Mouse (Mus musculus) left cerebral cortex, postnatal 4 days (tissue): Measurements from ENCODE around the gene Umad1. TPM values are rescaled to one million over a fixed set of nuclear protein-coding genes. Genes with fewer than 3 reads are reported as not detected.

Source experiments
- DNase-seq: peaks from one replicate; pipeline ENCODE4 v3.0.0-alpha.2; 2022
- intact Hi-C: fragments of 180-260 bp; cut with DNase I; formaldehyde crosslinking; loops from one replicate; pipeline ENCODE4 v1.15.1; 2025
- total RNA-seq, 2 experiments: library from RNA; stranded (reverse); gene quantifications; 2 replicates each; pipeline ENCODE4 v1.2.3; 2021

Umad1 gene
- total RNA-seq: 10 to 100 TPM; 27.3 to 27.7 TPM

DNA sequence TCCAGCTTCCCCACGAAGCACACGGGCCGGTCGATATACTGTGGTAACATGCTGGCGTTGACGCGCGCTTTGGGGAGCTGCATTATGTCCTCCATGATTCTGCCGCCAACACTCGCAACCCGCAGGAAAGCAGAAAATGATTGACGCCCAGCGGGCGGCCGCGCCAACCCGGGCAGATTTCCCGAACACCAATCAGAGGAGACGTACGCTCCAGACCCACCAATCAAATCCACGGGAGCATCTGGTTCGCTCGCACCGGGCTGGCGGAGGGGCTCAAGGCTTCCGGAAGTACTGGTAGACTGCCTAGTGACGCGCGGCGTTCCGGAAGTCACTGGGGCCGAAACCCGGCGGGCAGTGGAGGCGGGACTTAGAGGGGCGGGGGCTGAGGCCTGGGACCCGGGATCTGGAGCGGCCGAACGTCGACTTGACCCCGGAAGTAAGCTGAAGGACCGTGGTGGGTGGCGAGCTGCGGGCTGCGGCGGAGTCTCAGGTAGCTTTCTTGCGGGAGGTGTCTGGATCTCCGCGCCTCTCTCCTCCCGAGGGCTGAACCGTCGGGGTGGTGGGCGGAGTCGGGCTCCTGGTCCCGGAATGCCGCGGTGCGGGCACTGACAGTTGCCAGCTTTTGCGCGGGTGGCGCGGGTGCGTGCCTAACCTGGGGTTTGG, at the start of gene Umad1, which contains the start of the genes Rpa3 and Gm45062:
Umad1 (plus strand) TSS at position 285 of the 663 bp plus-strand sequence.
Rpa3 (minus strand) TSS at position 170 of the 663 bp plus-strand sequence.
Gm45062 (plus strand) TSS at position 447 of the 663 bp plus-strand sequence.
- intact Hi-C loops: no loop called here
- DNase-seq: peak; percentile 98

- DNase-seq: peak; percentile 21
- intact Hi-C loops: no loop called here
These were observed 49.3 kb upstream of the Umad1 start for GRCm38 (mm10) chr6:8209866-8210186.

GRCm38 (mm10) chr6:8210661-8211060, 48.4 kb upstream of the Umad1 start:
- no peak for DNase-seq
- intact Hi-C loops: no loop called here

DNA sequence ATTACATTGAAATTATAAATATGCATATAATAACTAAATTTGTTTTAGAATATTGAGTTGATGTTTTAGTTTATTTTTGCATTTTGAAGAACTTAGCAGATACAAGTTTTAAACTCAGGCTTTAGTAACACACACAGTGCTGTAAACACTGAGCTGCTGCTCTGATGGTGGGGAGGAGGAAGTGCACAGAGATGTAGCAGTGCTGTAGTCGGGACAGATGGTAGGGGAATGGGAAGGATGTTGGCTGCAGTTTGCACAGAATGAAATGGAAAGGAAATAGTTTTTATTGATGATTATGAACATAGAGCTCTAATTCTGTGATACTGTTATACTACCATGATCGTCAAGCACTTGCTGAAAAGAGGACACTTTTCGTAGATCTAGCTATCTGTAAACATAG, 32.1 kb upstream of the Umad1 start:
- intact Hi-C loops: no loop called here
- DNase-seq: no peak

DNA sequence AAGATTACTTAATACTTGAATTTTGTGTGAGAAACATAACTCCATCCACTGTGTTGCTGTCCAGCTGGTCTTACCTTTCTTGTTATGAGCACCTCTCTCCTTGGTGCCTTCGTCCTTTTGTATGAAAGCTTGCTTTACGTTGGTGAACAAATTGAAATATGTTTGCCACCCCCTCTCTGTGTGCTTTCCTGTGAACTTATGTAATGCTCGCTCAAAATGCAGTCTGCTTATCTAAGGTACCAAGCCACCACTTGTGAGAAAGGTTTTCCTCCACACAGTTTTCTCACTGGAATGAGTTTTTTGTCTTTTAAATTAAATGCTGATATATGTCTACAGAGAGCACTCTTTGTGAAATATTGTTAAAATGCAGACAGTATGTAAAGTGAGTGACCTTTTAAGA, 30.5 kb upstream of the Umad1 start:
- no peak for DNase-seq
- intact Hi-C loops: no loop called here

DNA sequence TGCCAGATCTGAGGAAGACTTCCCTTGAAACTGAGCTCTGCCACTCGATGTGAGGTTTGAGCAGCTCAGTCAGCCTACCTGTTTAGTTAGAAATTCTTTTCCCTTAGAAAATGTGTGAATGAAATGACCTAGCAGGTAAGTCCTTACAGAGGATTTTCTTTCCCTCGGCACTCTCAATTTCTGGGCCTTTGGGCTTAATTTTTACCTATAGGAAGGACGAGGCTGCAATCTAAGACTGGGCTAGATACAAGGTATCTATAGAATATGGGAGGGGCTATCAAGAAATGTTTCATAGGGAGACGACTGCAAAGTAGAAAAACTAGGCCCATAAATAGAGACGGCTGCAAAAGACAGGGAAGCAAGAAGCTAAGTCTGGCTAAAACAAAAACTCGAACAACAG, 772 bp upstream of the Umad1 start:
- intact Hi-C loops: no loop called here

GRCm38 (mm10) chr6:8259667-8260044, 568 bp downstream of the Umad1 start:
- intact Hi-C loops: no loop called here
- DNase-seq: no peak

More for the DNA sequence above, 772 bp upstream of the Umad1 start:
- DNase-seq: no peak

GRCm38 (mm10) chr6:8271047-8271446, 12.0 kb downstream of the Umad1 start:
- intact Hi-C loops: no loop called here
- no peak for DNase-seq

DNA sequence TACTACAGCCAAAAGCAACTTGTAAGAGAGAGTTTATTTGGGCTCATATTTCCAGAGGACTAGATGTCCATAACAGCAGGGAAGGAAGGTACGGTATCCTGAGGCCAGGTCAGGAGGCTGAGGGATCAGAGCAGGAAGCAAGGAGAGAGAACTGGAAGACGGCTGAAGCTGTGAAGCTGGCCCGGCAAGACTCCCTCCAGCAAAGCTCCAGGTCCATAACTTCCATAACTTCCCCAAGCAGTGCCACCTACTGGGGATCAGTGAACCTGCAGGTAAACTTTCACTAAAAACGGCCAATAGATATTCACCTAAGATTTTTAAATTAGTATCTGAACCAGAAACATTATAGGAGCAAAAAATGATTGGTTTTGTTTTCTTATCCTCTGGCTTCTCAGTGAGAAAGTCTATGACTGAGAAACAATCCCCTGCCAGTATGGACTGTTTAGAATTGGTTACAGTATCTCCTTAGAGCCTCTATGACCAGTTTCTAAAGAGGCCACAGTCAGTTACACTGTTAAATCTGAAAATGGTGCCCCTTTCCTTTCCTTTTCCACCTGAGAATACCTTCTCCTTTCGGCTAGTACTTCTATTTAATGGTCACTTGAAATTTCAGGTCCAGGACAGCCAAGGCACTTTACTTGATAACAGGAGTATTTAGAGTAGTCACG, 15.4 kb downstream of the Umad1 start:
- intact Hi-C loops: loop anchor here (5.0 kb wide), 1 partner anchor 553 kb away; no protein-coding TSS in a partner anchor
- peak; percentile 49 for DNase-seq

DNA sequence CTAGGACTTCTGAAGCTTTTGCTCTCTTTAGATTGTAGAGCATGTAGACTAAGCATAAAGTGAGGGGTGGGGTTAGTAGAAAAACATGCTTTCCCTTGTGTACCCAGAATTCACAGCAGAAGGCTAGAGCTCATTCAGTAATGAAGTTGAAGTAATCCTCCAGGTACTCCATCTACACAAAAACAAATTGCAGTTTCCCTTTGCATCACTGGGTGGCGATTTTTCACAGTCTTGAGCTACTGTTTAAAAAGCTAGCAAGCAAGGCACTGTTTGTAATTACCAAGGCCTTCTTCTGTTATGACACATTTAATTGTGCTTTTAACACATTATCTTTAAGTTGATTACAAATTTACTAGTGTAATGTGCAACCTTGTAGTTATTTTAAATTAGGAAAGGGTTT, 16.0 kb downstream of the Umad1 start:
- intact Hi-C loops: loop anchor here (5.0 kb wide), 1 partner anchor 552 kb away; no protein-coding TSS in a partner anchor
- DNase-seq: peak; percentile 53

GRCm38 (mm10) chr6:8276431-8276830, 17.3 kb downstream of the Umad1 start:
- DNase-seq: no peak
- intact Hi-C loops: loop anchor here (5.0 kb wide), 1 partner anchor 551 kb away; no protein-coding TSS in a partner anchor

GRCm38 (mm10) chr6:8278426-8279002, 19.4 kb downstream of the Umad1 start:
- DNase-seq: no peak
- intact Hi-C loops: loop anchor here (5.0 kb wide), 1 partner anchor 549 kb away; no protein-coding TSS in a partner anchor

- no peak for DNase-seq
- intact Hi-C loops: loop anchor here (5.0 kb wide), 1 partner anchor 454 kb away; no protein-coding TSS in a partner anchor
These were observed 24.2 kb downstream of the Umad1 start for GRCm38 (mm10) chr6:8283255-8283654.

DNA sequence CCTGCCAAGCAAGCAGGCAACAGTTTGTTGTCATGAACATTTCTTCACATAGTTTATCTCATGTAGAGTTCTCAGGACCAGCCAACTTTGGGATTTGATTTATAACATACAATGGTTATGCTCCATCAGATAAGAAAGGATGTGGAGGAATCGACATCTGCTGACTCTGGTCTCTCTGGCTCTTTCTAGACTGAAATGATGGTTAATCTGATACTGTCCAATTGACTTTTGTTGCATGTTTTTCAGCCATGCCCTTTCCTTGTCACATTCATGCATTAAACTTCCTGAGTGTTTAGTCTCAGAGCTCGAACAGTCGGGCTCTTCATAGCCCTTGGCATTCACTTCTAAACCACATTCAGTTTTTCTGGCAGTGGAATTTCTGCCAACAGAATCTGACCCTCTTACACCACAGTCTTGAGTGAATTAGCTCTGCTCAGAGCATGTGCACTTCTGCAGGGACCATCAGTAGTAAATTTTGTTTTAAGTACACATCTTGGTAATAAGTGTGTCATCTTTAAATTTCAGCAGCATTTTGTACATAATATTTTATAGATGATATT, 26.4 kb downstream of the Umad1 start:
- no peak for DNase-seq
- intact Hi-C loops: no loop called here

GRCm38 (mm10) chr6:8286146-8286545, 27.1 kb downstream of the Umad1 start:
- intact Hi-C loops: no loop called here
- DNase-seq: no peak

DNA sequence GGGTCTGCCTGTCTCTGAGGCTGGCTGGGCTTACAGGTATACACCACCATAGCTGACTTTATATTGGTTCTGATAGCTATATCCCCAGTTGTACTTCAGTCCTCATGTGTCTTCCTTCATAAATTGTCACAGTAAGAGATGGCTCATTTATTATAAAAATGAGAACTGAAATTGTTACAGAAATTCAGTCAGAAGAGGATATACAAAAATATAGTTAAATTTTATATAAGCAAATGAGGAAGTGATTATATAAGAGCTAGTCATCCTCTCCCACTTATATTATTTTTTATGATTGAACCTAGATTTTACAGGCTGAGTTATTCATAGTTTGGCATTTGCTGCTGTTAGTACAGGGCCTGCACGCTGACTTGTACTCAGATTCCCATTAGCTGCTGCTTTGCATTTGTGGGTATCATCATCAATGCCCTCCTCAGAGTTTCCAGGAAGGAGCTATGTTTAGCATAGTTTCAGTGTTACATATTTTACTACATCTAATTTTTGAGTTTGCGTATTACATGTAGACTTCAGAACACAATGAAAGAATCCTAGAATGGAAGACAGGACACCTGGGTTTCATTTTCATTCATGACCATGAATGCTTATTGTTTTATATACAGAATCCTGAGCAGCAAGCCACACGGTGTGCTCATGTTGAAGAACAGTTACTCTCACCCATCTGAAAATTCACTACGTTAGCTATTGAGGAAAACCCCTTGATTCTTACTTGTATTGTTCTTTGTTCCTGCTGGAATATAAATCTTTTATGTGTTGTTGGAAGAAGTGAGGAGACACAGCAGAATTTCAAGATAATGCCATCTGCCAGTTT, 29.9 kb downstream of the Umad1 start:
- intact Hi-C loops: no loop called here
- no peak for DNase-seq

DNA sequence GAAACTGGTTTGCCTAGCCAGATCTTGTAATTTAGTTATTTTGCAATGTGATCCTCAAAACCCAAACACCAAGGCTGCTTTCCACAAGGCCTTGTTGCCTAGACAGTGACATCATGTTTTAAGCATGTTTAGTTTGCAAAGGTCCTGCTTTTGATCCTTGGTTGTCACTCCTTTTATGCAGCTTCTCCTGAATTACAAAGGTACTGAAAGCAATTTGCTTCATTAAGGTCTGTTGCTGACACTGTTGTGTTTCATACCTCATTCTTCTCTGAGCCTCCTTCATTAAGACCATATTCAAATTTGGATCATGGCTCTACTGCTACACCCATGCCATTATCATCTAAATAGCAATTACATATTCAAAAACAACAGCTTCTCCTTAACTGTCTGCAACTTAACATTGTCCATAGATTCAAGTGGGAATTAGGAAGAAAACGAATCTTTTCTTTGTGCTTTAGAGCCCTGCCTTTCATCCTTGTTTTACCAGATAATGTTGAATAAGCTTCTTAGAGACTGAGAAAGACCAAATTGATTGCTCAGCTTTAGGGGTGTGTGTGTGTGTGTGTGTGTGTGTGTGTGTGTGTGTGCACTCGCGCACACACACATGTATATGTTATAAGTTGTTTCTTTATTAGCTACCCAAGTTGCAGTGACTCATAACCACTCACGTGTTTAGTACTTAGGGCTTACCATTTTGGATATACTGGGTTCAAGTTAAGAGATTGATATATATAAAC, 35.1 kb downstream of the Umad1 start:
- intact Hi-C loops: no loop called here
- DNase-seq: no peak

DNA sequence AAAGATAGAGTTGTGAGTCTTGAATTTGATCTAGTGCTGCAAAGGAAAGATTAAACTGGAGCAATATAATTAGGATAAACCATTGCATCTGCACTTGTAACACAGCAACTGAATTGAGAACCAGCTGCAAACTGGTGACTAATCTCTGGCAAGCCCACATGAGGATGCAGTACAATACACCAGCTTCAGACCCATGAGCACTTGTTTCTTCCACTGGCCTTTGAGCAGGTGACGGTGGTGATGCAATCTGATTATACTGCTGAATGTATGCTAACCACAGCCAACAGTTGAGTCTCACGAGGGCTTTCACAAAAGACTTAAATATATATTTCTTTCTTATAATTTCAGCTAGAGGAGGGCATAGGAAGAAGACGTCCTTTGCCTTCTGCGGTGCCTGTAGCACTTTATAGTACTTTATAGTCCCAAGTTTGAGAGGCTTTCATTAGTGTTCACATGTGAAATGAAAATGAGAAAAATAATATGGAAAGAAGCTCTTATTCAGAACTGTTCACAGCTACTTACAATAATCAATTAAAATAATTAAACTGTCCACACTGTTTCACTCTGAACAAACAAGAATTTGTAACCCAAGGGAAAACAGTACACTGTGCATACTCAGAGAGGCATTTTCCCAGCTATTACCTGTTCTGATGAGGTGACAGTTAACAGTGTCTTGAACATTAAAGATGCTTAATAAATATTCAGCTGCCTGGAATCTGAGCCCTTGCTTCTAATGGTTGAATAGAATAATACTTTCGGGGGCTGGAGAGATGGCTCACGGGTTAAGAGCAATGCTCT, 40.2 kb downstream of the Umad1 start:
- intact Hi-C loops: no loop called here
- DNase-seq: no peak
